Mouse (Mus musculus) c-Kit-positive CD71-positive TER-119-negative erythroid progenitor cells, embryonic 14.5 days (primary cell): ENCODE results near the gene Ppp3r2.
A peak's percentile ranks its signal among the peaks of the same experiment; 100 is the strongest.

ENCODE experiments used
- DNase-seq: peaks from one replicate; pipeline ENCODE4 v3.0.0-alpha.2; 2013; ENCODE audit warnings: low read depth

The Ppp3r2 gene

DNA sequence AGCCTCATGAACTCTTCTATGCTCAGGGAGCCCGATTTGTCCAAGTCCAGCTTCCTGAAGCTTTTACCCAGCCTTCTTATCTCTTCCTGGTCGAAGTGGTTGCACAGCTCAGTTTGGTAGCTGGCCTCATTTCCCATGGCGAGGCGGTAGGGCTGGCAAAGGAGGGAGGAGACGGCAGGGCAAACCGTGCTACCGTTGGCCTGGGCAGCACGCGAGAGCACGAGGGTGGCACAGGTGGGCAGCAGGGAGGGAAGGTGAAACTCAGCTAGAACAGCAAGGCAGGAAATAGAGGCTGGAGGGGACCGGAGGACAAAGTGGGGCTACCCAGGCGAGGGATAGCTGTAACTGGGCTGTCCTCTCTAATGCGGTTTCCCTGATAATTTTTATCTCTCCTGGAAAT, at the start of gene Ppp3r2:
Ppp3r2 (minus strand) TSS at position 213 of the 400 bp plus-strand sequence.
- no peak for DNase-seq

DNA sequence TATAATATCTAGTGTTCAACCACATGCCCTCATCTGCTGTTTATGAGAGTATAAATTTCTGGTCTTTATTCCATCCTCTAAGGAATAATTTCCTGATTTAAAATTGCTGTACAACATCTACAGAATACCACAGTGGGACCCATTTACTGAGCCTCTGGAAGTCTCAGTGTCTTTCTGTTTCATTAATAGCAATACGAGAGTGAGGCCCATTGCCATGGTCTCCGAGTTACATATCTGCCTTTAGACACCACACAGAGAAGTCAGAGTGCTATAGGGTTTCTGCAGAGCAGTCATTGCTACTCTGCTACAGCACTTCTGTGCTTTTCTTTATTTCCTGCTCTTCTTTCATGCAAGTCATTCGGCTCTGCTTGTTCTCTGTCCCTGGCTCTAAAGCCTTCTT, 47.5 kb upstream of the Ppp3r2 start:
- no peak for DNase-seq

DNA sequence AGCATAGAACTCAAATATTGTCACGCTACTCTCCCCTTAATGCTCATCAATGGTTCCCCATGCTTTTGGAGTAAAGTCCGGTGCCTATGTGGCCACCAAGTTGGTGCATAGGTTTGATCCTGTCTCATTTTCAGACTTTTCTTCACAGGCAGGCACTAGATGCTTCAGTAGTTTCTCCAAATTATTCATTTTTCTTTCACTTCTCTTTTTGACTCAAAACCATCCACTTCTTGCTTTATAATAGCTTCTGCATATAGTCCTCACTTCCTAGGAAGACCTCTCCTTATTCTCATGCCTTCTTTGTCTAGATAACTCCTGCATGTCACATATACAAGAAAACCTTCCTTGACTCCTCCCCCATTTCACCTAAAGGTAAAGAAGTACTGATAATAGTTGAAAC, 42.1 kb upstream of the Ppp3r2 start:
- DNase-seq = no peak

DNA sequence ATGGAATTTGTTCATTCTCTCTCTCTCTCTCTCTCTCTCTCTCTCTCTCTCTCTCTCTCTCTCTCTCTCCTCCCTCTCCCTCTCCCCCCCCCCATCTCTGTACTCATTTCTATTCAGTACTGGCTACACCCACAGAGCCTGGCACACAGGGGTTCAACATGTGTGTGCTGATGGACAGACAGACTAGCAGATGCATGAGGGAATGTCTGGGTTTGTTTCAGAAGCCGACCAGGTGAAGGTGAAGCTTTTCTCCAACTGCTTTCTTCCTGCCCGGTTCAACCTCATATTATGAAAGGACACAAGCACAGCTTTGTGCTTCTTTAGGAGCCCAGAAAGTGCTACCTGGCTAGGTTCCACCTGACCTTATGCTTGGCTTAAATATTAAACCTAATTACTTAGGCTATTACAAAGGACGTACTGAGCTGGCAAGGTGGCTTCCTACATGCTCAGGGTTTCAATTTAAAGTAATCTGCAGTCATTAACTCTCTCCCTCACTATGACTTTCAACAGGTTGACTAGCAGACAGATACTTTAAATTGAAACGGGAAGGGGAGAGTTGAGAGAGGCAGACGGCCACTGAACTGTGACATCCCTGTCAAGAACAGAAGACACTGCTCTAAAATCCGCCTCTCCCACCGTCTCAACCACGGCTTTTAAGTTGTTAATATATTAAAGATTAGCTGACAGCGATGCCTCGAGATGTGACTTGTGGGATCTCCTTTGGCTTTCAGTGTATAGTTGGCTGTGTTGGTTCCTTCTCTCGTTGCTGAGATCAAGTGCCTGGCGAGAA, 9.8 kb upstream of the Ppp3r2 start:
- no peak for DNase-seq

DNA sequence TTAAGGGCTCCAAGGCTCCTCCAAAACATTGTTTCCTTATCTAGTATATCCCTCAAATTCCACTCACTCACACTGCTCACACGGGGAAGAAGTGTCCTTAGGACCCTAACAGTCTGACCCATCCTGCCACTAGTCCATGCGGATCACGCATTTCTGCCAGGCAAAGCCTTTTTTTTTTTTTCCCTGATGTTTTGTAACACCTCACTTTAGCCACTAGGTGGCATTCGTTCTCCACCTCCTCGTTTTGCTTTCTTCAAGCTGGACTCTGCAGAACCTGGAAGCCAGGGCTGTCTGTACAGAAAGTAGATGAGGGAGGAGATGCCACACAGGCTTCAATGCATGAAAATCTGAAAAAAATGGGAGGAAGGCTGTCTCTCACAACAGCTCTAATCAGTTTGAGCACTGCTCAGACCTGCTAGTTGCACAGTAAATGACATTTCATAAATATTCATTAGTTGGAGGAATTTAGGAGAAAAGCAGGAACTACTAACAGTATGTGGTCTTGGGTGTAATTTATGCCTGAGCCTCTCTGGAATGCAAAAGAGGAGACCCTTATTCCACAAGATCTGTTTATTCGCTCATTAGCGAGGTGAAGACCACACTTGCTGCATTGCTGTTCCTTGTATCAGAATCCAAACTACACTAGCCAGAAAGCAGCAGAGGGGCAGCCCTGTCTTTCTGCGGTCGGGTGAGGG, 6.9 kb upstream of the Ppp3r2 start:
- DNase-seq = peak; percentile 31

DNA sequence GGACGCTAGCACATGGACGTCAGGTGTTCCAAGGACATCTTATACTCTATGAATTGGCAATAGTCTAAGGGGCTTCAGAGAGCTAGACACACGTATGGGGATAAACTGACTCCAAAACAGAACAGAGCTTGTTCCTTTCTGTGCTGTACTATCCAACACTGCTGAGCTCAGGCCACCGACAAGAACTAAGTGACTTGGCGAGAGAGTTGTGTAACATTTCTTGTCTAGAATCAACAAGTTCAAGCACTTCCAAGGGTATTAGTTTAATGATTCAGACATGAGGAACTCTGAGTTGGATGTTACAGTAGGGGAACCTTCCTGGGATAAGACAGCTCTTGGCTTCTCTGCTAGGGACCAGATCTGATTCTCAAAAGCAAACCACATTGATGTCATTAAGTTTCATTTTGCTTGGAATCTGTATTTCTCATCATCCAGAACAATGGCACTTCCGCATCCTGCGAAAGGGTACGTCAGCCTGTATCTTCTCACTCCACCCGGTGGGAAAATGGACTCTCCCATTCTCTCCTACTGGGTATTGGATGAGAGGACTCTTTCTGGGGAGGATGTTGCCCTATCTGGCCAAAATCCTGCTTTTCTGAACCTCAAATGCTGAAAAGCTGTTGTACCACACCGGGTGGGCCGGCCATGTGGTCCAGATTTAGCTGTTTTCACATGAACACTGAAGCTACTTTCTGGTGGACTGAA, 1.5 kb downstream of the Ppp3r2 start:
- no peak for DNase-seq

DNA sequence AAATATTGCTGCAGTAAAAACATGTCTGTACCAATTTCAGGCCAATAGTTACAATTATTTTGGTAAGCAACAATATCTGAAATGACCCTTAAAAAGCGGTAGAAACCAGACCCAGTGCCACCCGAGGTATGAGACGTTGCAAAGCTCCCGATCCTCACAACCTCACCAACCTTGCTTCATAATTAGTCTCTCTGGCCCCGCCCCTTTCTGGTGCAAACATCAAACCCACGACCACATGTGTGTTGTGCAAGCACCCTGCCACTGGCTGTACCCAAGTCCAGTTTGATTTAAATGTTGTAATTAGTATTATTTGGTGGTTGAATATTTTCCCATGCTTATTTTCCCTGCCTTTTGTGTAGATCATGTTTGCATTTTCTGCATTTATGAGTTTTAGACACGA, 5.0 kb downstream of the Ppp3r2 start:
- no peak for DNase-seq

DNA sequence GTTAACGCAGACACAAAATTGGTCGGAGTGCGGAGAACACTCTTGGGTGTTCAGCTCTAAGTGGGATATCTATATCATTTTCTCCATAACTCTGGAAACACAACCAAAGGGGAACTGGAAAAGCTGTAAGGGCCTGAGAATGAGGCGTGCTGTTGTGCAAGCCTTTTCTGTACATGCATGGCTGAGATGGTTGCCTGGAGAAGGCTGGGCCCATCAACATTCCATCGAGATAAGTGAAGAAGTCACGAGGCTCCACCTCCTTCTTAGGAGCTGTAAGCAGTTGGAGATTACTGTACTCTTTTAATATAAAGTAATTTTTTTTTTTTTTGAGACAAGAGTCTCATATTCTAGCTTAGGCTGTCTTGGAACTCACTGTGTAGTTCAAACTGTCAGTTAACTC, 5.8 kb downstream of the Ppp3r2 start:
- DNase-seq = no peak

DNA sequence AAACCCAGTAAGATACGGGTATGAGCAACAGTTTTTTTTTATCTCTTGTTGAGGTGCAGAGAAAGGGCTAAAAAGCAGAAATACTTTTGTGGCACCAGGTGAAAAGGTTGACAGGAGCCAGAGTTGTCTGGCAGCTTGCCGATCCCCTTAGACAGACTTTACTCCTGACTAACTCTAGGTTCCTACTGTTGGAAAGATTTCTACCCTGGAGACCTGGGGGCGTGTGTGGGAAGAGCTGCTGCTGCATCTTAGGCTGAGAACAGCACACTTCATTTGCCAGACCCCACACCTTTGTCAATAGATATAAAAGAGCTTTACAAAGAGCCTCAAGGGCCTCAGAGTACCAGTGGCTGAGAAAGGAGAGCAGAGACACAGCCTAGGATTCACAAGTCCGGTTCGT, 17.0 kb downstream of the Ppp3r2 start:
- DNase-seq = no peak

DNA sequence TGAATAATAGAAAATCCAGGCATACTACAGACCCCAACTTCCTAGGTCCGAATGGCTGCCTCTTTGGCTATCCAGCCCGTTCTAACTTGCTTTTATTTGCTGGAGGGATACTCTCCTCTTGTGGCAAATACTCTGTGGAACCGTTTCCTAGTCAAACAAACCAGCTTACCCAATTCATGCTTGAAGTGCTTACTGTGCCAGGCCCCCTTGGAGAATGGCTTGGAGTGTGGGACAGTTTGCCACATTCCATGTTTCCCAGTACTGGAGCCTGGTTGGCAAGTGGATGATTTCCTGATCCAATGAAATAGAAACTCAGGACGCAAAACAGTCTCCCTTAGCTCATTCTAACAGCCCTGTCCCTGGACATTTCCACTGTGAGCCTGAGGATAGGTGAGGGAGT, 19.6 kb downstream of the Ppp3r2 start:
- DNase-seq = no peak

DNA sequence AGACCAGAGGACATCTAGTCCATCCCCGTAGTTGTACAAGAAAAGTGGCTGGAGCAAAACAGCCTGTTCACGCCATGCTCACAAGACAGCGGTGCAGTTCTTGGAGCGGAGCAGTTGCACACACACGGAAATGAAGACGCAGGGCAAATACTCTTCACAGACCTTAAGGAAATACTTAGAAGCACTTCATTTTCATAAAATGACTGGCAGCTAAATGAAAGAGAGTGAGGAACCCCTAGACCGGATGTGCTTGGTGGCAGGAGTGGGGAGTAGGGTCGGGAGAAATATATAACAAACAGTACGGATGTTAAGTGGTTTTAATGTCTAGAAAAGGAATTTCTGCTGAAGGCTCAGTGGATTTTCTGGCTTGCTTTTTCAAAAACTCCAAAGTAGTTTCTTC, 20.2 kb downstream of the Ppp3r2 start:
- no peak for DNase-seq

DNA sequence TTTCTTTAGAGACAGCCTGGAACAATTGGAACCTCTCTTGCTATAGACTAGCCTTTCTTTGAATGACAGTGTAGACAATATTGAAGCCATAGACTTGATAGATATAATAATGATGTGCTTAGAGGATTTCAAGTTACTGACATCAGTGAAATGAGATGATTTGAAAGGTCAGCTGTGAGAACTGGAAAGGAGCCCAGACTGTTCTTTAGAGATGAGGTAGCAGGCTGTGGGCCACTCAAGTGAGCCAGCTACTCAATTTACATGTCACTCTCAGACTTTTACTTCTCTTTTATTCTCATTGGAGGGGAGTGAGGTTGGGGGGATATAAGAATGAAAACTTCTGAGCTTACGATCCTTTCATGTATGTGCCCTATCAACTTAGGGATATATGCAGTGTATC, 22.4 kb downstream of the Ppp3r2 start:
- DNase-seq = no peak

DNA sequence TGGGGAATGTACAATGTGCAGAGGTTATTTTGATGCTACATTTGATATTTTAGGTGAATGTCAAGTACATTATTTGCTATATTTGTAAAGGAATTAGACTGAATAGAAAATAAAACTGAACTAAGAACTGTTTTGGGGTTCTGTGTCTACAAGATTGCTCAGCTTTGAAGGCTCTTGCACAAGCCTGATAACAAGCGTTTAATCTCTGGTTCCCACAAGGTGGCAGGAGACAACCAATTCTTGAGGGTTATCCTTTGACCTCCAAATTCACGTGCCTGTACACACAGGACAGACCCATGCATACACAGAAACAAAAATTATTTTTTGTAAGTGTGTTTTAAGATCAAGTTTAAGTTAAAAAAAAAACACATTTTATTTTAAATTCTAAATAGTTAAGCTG, 41.9 kb downstream of the Ppp3r2 start:
- peak; percentile 56 for DNase-seq

DNA sequence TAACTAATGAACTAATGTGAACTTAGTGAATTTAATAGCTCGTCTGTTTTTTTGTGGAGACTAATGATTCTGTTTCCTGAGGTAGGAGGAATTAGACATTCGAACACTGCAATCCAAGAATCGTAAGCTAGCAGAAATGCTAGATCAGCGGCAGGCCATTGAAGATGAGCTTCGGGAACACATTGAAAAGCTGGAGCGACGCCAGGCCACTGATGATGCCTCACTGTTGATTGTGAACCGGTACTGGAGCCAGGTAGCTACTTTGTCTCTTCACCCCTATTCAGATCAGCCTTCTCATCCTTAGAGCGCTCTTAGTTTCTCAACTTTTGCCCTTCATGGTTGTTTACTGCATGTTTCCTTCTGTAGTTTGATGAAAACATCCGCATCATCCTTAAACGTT, 44.0 kb downstream of the Ppp3r2 start:
- DNase-seq = no peak

DNA sequence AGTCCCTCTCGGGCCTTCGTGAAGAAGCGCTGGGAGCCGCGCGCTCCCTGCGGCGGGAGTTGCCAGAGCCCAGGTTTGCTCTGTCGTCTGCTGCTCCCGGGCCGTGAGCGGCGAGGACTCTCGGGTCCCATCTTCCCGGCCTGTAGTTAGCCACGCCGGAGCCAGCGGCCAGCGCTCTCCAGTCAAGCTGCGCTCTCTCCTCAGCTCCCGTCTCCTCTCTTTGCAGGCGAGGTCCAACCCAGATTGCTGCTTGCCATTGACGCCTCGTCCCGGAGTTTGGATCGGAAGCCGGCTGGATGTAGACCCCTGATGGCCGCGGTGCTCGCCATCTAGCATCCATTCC, 49.7 kb downstream of the Ppp3r2 start:
- no peak for DNase-seq

DNA sequence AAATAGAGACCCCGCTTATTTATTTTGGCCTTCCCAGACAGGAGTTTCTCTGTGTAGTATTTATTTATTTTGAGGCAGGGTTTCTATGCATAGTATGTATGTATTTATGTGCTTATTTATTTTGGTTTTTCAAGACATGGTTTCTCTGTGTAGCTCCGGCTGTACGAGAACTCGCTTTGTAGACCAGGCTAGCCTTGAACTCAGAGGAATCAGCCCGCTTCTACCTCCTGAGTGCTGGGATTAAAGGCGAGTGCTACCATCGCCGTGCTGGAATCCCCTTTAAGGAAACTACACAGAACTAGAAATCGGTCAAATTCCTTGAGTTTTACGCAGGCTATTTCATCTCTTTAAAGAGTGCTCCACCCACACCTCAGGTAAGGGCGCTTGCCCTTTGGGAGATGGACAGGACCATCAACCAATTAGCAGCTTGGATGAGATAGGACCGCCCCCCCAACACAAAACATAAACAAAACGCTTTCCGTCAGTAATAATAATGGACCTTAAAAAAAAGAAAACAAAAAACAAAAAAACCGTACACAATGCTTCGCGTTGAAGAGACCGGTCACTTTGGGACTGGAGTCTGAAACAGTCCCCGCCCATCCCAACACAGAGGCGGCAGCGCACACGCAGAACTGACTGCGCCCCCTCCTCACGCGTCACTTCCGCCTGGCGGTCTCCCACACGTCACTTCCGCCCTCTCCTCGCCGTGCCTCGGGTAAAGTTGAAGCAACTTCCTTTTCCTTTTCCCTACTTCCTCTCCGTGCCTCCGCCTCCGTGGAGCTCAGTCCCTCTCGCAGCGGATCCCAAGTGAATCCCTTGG, 50.3 kb downstream of the Ppp3r2 start, which contains the start of gene Rnf20:
Rnf20 (plus strand) TSS at position 688 of the 820 bp plus-strand sequence.
- peak; percentile 90 for DNase-seq

DNA sequence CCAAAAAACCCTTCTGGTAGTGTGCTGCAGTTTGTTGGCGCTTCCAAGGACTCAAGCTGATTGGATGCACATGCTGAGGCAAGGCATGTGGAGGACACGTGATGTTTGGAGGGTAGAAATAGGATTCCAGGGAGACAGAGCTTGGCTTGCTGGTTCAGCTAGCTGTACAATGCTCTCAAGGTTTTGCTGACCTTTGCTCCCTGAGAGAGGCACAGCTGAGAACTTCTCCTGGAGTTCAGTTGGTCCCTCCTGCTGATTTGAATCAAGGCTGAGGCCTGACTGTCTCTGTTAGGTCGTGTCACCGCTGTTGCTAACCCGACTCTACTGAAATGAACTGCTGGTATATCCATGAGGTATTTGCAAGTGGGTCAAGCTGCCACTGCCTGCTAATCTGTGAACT, 52.9 kb downstream of the Ppp3r2 start:
- no peak for DNase-seq
